Mouse (Mus musculus) spleen, adult 18-20 months (tissue): Measurements from ENCODE around the gene Lipi.

Source experiments
- DNase-seq, 2 experiments: peaks; one replicate each; pipeline ENCODE4 v3.0.0; 2022; ENCODE audit warnings: mixed read lengths in 2 of 2

The Lipi gene

DNA sequence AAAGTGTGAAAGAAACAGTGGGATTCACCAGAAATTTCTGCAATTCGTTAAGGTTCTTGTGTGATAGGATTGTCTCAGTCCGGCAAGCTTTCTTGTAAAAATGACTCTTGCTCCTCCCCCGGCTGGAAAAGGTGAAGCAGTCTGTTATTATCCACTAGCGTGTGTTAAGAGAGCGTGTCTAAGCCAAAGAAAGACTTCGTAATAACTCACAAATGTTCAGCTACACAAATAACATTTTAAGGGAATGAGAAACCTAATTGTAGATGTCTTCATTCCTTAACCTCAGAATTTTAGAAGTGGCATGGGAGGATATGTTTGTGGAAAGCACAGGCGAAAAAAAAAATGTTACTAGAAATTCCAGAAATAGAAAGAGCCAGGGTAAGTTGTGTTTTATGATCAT is at the start of gene Lipi:
Gene Lipi, minus strand, starts transcription at position 101 of the 400 bp plus-strand sequence.
- no peak for DNase-seq

DNA sequence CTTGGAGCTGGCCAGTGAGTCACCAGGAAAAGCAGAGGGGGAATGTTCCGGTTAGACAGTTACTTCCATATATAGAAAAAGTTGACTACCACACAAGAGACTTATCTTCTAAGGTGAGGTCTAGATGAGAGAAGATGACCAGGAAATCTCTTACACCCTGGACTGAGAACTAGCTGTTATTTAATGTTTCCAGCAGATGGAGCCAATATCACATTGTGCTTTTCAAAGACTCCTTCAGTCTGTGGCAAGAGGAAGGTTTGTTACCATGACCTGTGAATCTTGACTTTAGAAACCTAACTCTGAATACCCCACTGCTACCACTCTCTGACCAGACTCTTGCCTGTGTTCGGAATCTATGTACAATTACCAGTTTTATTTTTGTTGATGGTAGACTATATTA is 42.0 kb upstream of the Lipi start:
- no peak for DNase-seq

GRCm38 (mm10) chr16:75617651-75618349 is 31.9 kb upstream of the Lipi start:
- DNase-seq: peak in 1 of 2 experiments; percentile 21

DNA sequence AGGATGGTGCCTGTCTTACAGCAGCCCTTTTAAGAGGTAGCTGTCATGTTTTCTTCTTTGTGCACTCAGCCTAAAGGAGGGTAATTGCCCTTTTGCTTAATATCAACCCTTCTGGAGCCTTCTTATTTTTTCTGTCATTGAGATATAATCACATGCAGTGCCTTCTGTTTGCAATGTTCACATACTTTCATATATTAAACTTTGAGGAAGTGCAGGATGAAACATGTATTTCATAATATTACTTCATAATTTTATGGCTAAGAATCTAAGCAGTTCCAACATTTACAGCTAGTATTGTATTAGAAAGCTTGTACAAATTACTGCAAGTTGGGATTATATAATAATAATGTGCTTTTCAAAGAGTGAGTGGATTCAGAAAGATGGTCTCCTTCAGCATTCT is 26.7 kb upstream of the Lipi start:
- no peak for DNase-seq

DNA sequence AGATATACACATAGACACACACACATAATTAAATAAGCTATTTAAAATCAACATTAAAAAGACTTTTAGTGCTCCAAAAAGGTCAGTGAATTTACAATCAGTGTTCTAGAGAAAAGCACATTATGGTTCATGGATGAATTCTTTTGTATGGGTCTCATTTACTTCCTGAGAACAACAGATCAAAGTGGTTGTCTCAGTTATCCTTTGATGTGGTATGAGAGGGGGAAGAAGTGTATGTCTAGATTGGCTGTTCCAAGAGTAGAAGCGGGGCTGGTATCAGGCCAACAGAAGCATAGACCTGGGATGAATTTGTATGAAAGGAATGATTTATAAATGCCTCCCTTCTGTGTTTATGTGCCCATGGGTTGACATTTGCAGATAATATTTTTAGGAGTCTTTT is 20.6 kb upstream of the Lipi start:
- no peak for DNase-seq

- DNase-seq: no peak
Observed at GRCm38 (mm10) chr16:75593501-75594183, 7.8 kb upstream of the Lipi start.

GRCm38 (mm10) chr16:75592671-75593500 is 7.0 kb upstream of the Lipi start, which contains the start of gene Rbm11:
Gene Rbm11 (plus strand): TSS chr16:75592844.
- peak; percentile 60 to 75 for DNase-seq

DNA sequence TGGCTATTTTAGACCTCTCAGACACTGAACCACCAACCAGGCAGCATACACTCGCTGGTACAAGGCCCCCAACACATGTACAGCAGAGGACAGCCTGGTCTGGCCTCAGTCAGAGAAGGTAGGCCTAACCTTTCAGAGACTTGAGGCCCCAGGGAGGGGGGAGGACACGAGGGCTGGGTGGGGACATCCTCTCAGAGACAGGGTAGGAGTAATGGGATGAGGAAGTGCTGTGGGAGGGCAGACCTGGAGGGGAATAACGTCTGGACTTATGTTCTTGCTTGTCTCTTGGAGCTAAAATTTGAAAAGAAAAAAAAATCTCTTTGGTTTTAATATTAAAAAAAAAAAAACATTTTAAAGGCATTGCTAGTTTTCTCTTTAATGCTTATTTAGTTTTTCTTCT is 605 bp upstream of the Lipi start:
- no peak for DNase-seq

DNA sequence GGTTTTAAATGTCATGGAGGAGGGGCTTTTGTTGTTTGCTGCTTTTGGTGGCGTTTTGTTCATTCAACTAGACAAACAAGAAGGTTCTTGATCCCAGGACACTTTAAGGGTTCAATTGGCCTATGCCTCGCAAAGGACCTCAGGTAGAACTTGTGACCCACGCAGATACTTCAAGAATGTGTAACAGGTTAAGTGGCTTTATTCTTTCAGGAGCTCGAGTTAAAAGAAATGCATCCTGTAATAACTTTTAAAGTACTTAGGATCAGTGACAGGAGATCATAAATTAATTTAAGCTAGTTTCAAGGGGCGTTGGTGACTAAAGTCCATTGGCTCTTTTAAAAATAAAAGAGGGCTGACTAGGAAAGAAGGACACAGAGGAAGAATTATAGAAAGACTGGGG is 3.6 kb downstream of the Lipi start:
- DNase-seq: no peak

GRCm38 (mm10) chr16:75562910-75563309 is 23.0 kb downstream of the Lipi start:
- no peak for DNase-seq

DNA sequence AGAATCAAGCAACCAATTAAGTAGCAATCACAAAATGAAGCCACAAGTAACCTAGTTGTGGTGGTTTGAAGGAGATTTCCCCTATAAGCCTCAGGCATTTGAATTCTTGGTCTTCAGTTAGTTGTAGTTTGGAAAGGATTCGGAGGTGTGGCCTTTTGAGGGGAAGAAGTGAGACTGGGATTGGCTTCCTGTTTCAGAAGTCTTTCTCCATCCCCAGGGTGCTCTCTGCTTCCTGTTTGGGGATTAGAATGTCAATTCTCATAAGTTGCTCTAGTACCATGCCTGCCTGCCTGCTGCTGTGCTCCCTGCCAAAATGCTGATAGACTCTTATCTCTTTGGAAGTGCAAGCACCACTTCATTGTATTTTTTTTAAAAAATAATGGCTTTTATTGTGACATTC is 40.6 kb downstream of the Lipi start:
- no peak for DNase-seq

GRCm38 (mm10) chr16:75537784-75538565 is 47.9 kb downstream of the Lipi start:
- no peak for DNase-seq

DNA sequence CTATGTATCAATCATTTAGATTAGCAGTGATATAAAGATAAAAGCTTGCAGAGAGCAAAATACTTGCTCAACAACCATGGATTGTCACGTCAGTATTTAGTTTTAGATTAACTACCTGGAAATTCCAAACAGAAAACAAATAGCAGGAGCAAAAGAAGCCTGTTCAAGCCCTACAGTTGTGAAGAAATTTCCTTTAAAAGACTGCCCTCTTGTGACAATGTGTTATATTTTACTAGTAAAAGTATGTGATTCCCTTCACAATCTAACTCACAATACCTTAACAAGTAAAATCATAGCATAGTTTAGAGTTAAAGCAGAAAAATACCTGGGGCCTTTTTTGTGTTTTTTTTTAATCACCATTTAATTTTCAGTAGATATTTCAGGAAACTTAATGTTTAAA is 54.2 kb downstream of the Lipi start:
- DNase-seq: no peak

DNA sequence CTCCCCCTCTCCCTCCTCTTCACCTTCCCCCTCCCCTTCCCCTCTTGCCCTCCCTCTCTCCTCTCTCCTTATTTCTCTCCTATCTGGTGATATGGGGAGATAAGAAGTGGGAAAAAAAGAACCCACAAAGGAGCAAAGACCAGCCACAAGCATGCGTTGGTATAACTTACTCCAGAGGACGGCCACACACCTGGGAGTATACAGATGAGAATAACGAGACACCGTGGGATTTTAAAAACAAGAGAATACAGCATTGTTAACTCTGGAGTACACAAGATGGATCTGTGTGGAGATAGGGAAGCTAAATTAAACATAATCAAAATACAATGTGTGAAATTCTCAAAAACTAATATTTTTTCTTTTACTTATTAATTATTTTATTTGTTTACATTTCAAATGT is 89.3 kb downstream of the Lipi start:
- no peak for DNase-seq
